Mouse (Mus musculus) cerebellum, adult 2 months (tissue): ENCODE measurements at regions not wholly inside any gene's neighbourhood (a gene's known extent, or its start where the extent isn't known, plus 50 kb on each side); places are given as distances from the start of the nearest gene placed in this dataset.

ENCODE experiments used
- CTCF ChIP-seq: fragments of 200-500 bp; IDR thresholded peaks from 2 replicates; pipeline ENCODE4 v1.5.1; 2011; ENCODE audit warnings: low read depth, mild to moderate bottlenecking, control low read depth, low read length, moderate library complexity, borderline replicate concordance; ENCODE audit not compliant: insufficient read depth
- POLR2A ChIP-seq: fragments of 200-500 bp; IDR thresholded peaks from 2 replicates; pipeline ENCODE4 v1.6.1; 2011; ENCODE audit warnings: low read length, control low read depth, borderline replicate concordance; ENCODE audit not compliant: insufficient read depth

- TF ChIP-seq POLR2A (no peak), CTCF (no peak)
These were observed 211.2 kb upstream of the Cited2 start for GRCm38 (mm10) chr10:17511779-17512335.
